Mouse (Mus musculus) ovary, postnatal 36 days (tissue): ENCODE results near the gene Pax2.

ENCODE experiments used
- DNase-seq: peaks from one replicate; pipeline ENCODE4 v3.0.0; 2022; ENCODE audit warnings: low spot score, mixed read lengths

Gene Pax2

GRCm38 (mm10) chr19:44755693-44756420, at the start of gene Pax2:
Gene Pax2 (plus strand): TSS chr19:44756045.
- DNase-seq = peak; percentile 24

- no peak for DNase-seq
These were observed 47.0 kb upstream of the Pax2 start for GRCm38 (mm10) chr19:44708885-44709284.

- DNase-seq = no peak
These were observed 38.9 kb upstream of the Pax2 start for GRCm38 (mm10) chr19:44716731-44717600.

- no peak for DNase-seq
These were observed 36.3 kb upstream of the Pax2 start for GRCm38 (mm10) chr19:44719292-44720193.

- no peak for DNase-seq
These were observed 35.7 kb upstream of the Pax2 start for GRCm38 (mm10) chr19:44720194-44720521.

- no peak for DNase-seq
These were observed 32.0 kb upstream of the Pax2 start for GRCm38 (mm10) chr19:44723611-44724440.

GRCm38 (mm10) chr19:44725951-44726791, 29.7 kb upstream of the Pax2 start:
- DNase-seq = peak; percentile 34

- DNase-seq = no peak
These were observed 21.7 kb upstream of the Pax2 start for GRCm38 (mm10) chr19:44734116-44734515.

GRCm38 (mm10) chr19:44734682-44735081, 21.2 kb upstream of the Pax2 start:
- no peak for DNase-seq

- DNase-seq = no peak
These were observed 15.5 kb upstream of the Pax2 start for GRCm38 (mm10) chr19:44740300-44740699.

- DNase-seq = peak; percentile 16
These were observed 14.6 kb upstream of the Pax2 start for GRCm38 (mm10) chr19:44741091-44741763.

GRCm38 (mm10) chr19:44741764-44742127, 14.1 kb upstream of the Pax2 start:
- DNase-seq = no peak

- DNase-seq = no peak
These were observed 13.5 kb upstream of the Pax2 start for GRCm38 (mm10) chr19:44742131-44743020.

GRCm38 (mm10) chr19:44743021-44743415, 12.8 kb upstream of the Pax2 start:
- DNase-seq = no peak

GRCm38 (mm10) chr19:44743961-44744520, 11.8 kb upstream of the Pax2 start:
- no peak for DNase-seq

- DNase-seq = no peak
These were observed 10.1 kb upstream of the Pax2 start for GRCm38 (mm10) chr19:44745741-44746140.

GRCm38 (mm10) chr19:44746541-44747024, 9.3 kb upstream of the Pax2 start:
- DNase-seq = peak; percentile 15

GRCm38 (mm10) chr19:44747471-44747870, 8.4 kb upstream of the Pax2 start:
- no peak for DNase-seq
